Mouse (Mus musculus) cerebellum, adult 2 months (tissue): ENCODE measurements at regions not wholly inside any gene's neighbourhood (a gene's known extent, or its start where the extent isn't known, plus 50 kb on each side); places are given as distances from the start of the nearest gene placed in this dataset.

ENCODE experiments used
- DNase-seq, 2 experiments: peaks; one replicate each; pipeline ENCODE4 v3.0.0; 2021
- H3K27ac ChIP-seq: fragments of 200-500 bp; 2 replicates; pipeline ENCODE4 v1.5.1; 2012; ENCODE audit warnings: low read length, control low read depth, inconsistent platforms; ENCODE audit not compliant: insufficient read depth
- H3K27me3 ChIP-seq: fragments of 200-500 bp; 2 replicates; pipeline ENCODE4 v1.6.1; 2012; ENCODE audit warnings: inconsistent platforms, mild to moderate bottlenecking, low read length, moderate library complexity; ENCODE audit not compliant: control insufficient read depth, insufficient read depth
- H3K4me1 ChIP-seq: fragments of 200-500 bp; 2 replicates; pipeline ENCODE4 v1.6.1; 2011; ENCODE audit warnings: low read length; ENCODE audit not compliant: control insufficient read depth, insufficient read depth
- H3K4me3 ChIP-seq: fragments of 200-500 bp; replicated peaks from 2 replicates; pipeline ENCODE3; 2011; ENCODE audit warnings: mild to moderate bottlenecking, low read depth, low read length, control low read depth; ENCODE audit not compliant: insufficient read depth
- CTCF ChIP-seq: fragments of 200-500 bp; IDR thresholded peaks from 2 replicates; pipeline ENCODE4 v1.5.1; 2011; ENCODE audit warnings: low read depth, mild to moderate bottlenecking, control low read depth, low read length, moderate library complexity, borderline replicate concordance; ENCODE audit not compliant: insufficient read depth
- POLR2A ChIP-seq: fragments of 200-500 bp; IDR thresholded peaks from 2 replicates; pipeline ENCODE4 v1.6.1; 2011; ENCODE audit warnings: low read length, control low read depth, borderline replicate concordance; ENCODE audit not compliant: insufficient read depth
- WGBS: fragments of 180-500 bp; shearing (Covaris S2); methylation state at CpG from one replicate; pipeline ENCODE4 v1.1.7; 2018; 5-methylcytosine and 5-hydroxymethylcytosine counted together

- WGBS, result 63% methylated on average over 8 of the region's 8 CpGs
- DNase-seq, result no peak
- TF ChIP-seq CTCF (no peak), POLR2A (no peak)
- Histone ChIP-seq H3K27ac (no peak overlapping the region), H3K4me3 (no peak overlapping the region), H3K27me3 (no peaks in the 10 kb centered on the region), H3K4me1 (no peaks in the 10 kb centered on the region)
These were observed 49.7 kb upstream of the Bach2 start for GRCm38 (mm10) chr4:32188752-32189415.
